Mouse (Mus musculus) neural tube, embryonic 13.5 days (tissue): ENCODE data around the gene Gata3. TPM values are rescaled to one million over a fixed set of nuclear protein-coding genes. Genes with fewer than 3 reads are reported as not detected.
A peak's percentile ranks its signal among the peaks of the same experiment; 100 is the strongest.

Experiments used
- ATAC-seq: fragments of 200-750 bp; cut with Nextera tagmentation; 2 replicates; pipeline ENCODE4 v1.8.0; 2017; ENCODE audit warnings: low read depth, mild to moderate bottlenecking, moderate TSS enrichment, moderate library complexity
- H3K27ac ChIP-seq: fragments of 300-500 bp; sonication (generic); replicated peaks from 2 replicates; pipeline ENCODE4 v1.5.1; 2015; ENCODE audit warnings: moderate library complexity, mild to moderate bottlenecking, inconsistent platforms
- H3K27me3 ChIP-seq: fragments of 300-500 bp; sonication (generic); 2 replicates; pipeline ENCODE4 v1.6.1; 2015; ENCODE audit warnings: mild to moderate bottlenecking, inconsistent platforms
- H3K36me3 ChIP-seq: fragments of 300-500 bp; sonication (generic); 2 replicates; pipeline ENCODE4 v1.6.1; 2015; ENCODE audit warnings: mild to moderate bottlenecking, inconsistent platforms
- H3K4me1 ChIP-seq: fragments of 300-500 bp; sonication (generic); replicated peaks from 2 replicates; pipeline ENCODE4 v1.6.1; 2015; ENCODE audit warnings: inconsistent platforms
- H3K4me2 ChIP-seq: fragments of 300-500 bp; sonication (generic); 2 replicates; pipeline ENCODE4 v1.6.1; 2015; ENCODE audit warnings: inconsistent platforms, mild to moderate bottlenecking, moderate library complexity
- H3K4me3 ChIP-seq: fragments of 300-500 bp; sonication (generic); 2 replicates; pipeline ENCODE4 v1.5.1; 2015; ENCODE audit warnings: mild to moderate bottlenecking, inconsistent platforms
- H3K9ac ChIP-seq: fragments of 300-500 bp; sonication (generic); 2 replicates; pipeline ENCODE4 v1.6.1; 2015; ENCODE audit warnings: moderate library complexity, mild to moderate bottlenecking, inconsistent platforms
- H3K9me3 ChIP-seq: fragments of 300-500 bp; sonication (generic); 2 replicates; pipeline ENCODE4 v1.6.1; 2016; ENCODE audit warnings: inconsistent platforms
- WGBS: fragments of 180-500 bp; shearing (Covaris S2); methylation state at CpG from one replicate; pipeline ENCODE4 v1.1.7; 2015; 5-methylcytosine and 5-hydroxymethylcytosine counted together
- polyA plus RNA-seq: library from polyadenylated mRNA; unstranded; fragments of >200 nt; fragmentation: Nextera tagmentation; extraction: Ambion mirVana; gene quantifications from 2 replicates; pipeline ENCODE4 v1.2.1, GENCODE M21; 2015

Gata3 gene
- polyA plus RNA-seq, 1 experiment from 2014 or later: 10.1 TPM

- Histone ChIP-seq H3K9ac (no peak overlapping the region), H3K27ac (no peak overlapping the region)
- ATAC-seq: no peak
Measured at GRCm38 (mm10) chr2:9883803-9884532, 5.9 kb downstream of the Gata3 start.

GRCm38 (mm10) chr2:9882926-9883802, 6.7 kb downstream of the Gata3 start:
- H3K27ac ChIP-seq: no peak overlapping the region
- no peak overlapping the region for H3K9ac ChIP-seq
- WGBS: under 1% methylated on average over 43 of the region's 43 CpGs

More at GRCm38 (mm10) chr2:9883803-9884532, 5.9 kb downstream of the Gata3 start:
- no peaks in the 10 kb centered on the region for H3K9me3 ChIP-seq
- H3K4me1 ChIP-seq: peaks cover 31% of the 10 kb centered on the region
- H3K4me2 ChIP-seq: peak overlapping the region; percentile 38
- H3K4me3 ChIP-seq: peak overlapping the region; percentile 13
- no peaks in the 10 kb centered on the region for H3K36me3 ChIP-seq
- H3K27me3 ChIP-seq: peaks cover 95% of the 10 kb centered on the region
- WGBS: under 1% methylated on average over 27 of the region's 27 CpGs

GRCm38 (mm10) chr2:9882371-9882925, 7.4 kb downstream of the Gata3 start:
- no peaks in the 10 kb centered on the region for H3K36me3 ChIP-seq
- H3K9ac ChIP-seq: peak overlapping the region; percentile 32; the same call in 1 of the 2 replicates
- under 1% methylated on average over 39 of the region's 39 CpGs for WGBS
- peaks cover 42% of the 10 kb centered on the region for H3K4me1 ChIP-seq
- peaks cover 95% of the 10 kb centered on the region for H3K27me3 ChIP-seq
- peak overlapping the region; percentile 13 for H3K4me3 ChIP-seq
- H3K4me2 ChIP-seq: peak overlapping the region; percentile 38
- ATAC-seq: no peak
- no peak overlapping the region for H3K27ac ChIP-seq
- no peaks in the 10 kb centered on the region for H3K9me3 ChIP-seq

More at GRCm38 (mm10) chr2:9882926-9883802, 6.7 kb downstream of the Gata3 start:
- ATAC-seq: no peak
- Histone ChIP-seq H3K4me2 (peak overlapping the region; percentile 38), H3K9me3 (no peaks in the 10 kb centered on the region), H3K27me3 (peaks cover 95% of the 10 kb centered on the region), H3K4me3 (peak overlapping the region; percentile 13), H3K4me1 (peaks cover 36% of the 10 kb centered on the region), H3K36me3 (no peaks in the 10 kb centered on the region)

GRCm38 (mm10) chr2:9881611-9882023, 8.2 kb downstream of the Gata3 start:
- ATAC-seq: peak; percentile 15; the same call in 1 of the 2 replicates
- Histone ChIP-seq H3K4me1 (peaks cover 49% of the 10 kb centered on the region), H3K36me3 (no peaks in the 10 kb centered on the region), H3K4me2 (peak overlapping the region; percentile 40), H3K27me3 (peaks cover 95% of the 10 kb centered on the region), H3K27ac (no peak overlapping the region), H3K4me3 (peak overlapping the region; percentile 17), H3K9ac (peak overlapping the region; percentile 23; the same call in 1 of the 2 replicates), H3K9me3 (no peaks in the 10 kb centered on the region)
- 2% methylated on average over 12 of the region's 13 CpGs for WGBS

- WGBS: under 1% methylated on average over 35 of the region's 35 CpGs
- peaks cover 49% of the 10 kb centered on the region for H3K4me1 ChIP-seq
- peak within 1 kb of the TSS; percentile 23; the same call in 1 of the 2 replicates for H3K9ac ChIP-seq
- H3K4me3 ChIP-seq: peak within 1 kb of the TSS; percentile 17
- H3K9me3 ChIP-seq: no peaks in the 10 kb centered on the region
- H3K27me3 ChIP-seq: peaks cover 95% of the 10 kb centered on the region
- peak within 1 kb of the TSS; percentile 67 for H3K4me2 ChIP-seq
- ATAC-seq: 0 out of 2 replicates have a peak, but pooled peaks have one; percentile 0
- no peak within 1 kb of the TSS for H3K27ac ChIP-seq
- H3K36me3 ChIP-seq: no peaks in the 10 kb centered on the region
Measured at GRCm38 (mm10) chr2:9881051-9881591, 8.7 kb downstream of the Gata3 start, which contains the start of gene 4930412O13Rik. 4930412O13Rik (plus strand) TSS chr2:9881252.

- no peaks in the 10 kb centered on the region for H3K36me3 ChIP-seq
- H3K4me2 ChIP-seq: peak overlapping the region; percentile 67; the same call in 1 of the 2 replicates
- WGBS: 1% methylated on average over 11 of the region's 11 CpGs
- no peaks in the 10 kb centered on the region for H3K9me3 ChIP-seq
- H3K27ac ChIP-seq: no peak overlapping the region
- no peak for ATAC-seq
- no peak overlapping the region; the same call in 1 of the 2 replicates for H3K4me3 ChIP-seq
- H3K4me1 ChIP-seq: peaks cover 49% of the 10 kb centered on the region
- H3K9ac ChIP-seq: no peak overlapping the region
- H3K27me3 ChIP-seq: peaks cover 95% of the 10 kb centered on the region
Measured at GRCm38 (mm10) chr2:9880271-9880670, 9.6 kb downstream of the Gata3 start.

GRCm38 (mm10) chr2:9879493-9879892, 10.3 kb downstream of the Gata3 start:
- WGBS: under 1% methylated on average over 21 of the region's 21 CpGs
- Histone ChIP-seq H3K9ac (no peak overlapping the region), H3K36me3 (no peaks in the 10 kb centered on the region), H3K27ac (no peak overlapping the region), H3K4me1 (peaks cover 57% of the 10 kb centered on the region), H3K4me2 (peak overlapping the region; percentile 67), H3K27me3 (peaks cover 95% of the 10 kb centered on the region), H3K9me3 (no peaks in the 10 kb centered on the region), H3K4me3 (peak overlapping the region; percentile 39)
- ATAC-seq: peak; percentile 90

GRCm38 (mm10) chr2:9879092-9879491, 10.7 kb downstream of the Gata3 start:
- Histone ChIP-seq H3K9ac (no peak overlapping the region), H3K4me3 (peak overlapping the region; percentile 39), H3K4me1 (peaks cover 59% of the 10 kb centered on the region), H3K9me3 (no peaks in the 10 kb centered on the region), H3K36me3 (no peaks in the 10 kb centered on the region), H3K27ac (no peak overlapping the region), H3K27me3 (peaks cover 95% of the 10 kb centered on the region), H3K4me2 (peak overlapping the region; percentile 67)
- 0% methylated on average over 22 of the region's 22 CpGs for WGBS
- ATAC-seq: peak; percentile 4; the same call in 1 of the 2 replicates

- Histone ChIP-seq H3K9ac (peak overlapping the region; percentile 38; the same call in 1 of the 2 replicates), H3K4me2 (peak overlapping the region; percentile 67), H3K9me3 (no peaks in the 10 kb centered on the region), H3K27me3 (peaks cover 95% of the 10 kb centered on the region), H3K27ac (no peak overlapping the region), H3K4me1 (peaks cover 59% of the 10 kb centered on the region), H3K4me3 (peak overlapping the region; percentile 39), H3K36me3 (no peaks in the 10 kb centered on the region)
- WGBS: under 1% methylated on average over 29 of the region's 33 CpGs
- ATAC-seq: 0 out of 2 replicates have a peak, but pooled peaks have one; percentile 30
Measured at GRCm38 (mm10) chr2:9878564-9879081, 11.2 kb downstream of the Gata3 start.

- Histone ChIP-seq H3K4me2 (peak overlapping the region; percentile 67), H3K4me1 (peaks cover 54% of the 10 kb centered on the region), H3K27ac (no peak overlapping the region), H3K9ac (0 out of 2 replicates have a peak overlapping the region, but pooled peaks have one; percentile 38), H3K36me3 (no peaks in the 10 kb centered on the region), H3K27me3 (peaks cover 95% of the 10 kb centered on the region), H3K4me3 (peak overlapping the region; percentile 39), H3K9me3 (no peaks in the 10 kb centered on the region)
- ATAC-seq: no peak
- 0% methylated on average over 19 of the region's 19 CpGs for WGBS
Measured at GRCm38 (mm10) chr2:9877966-9878563, 11.8 kb downstream of the Gata3 start.

- 1% methylated on average over 35 of the region's 35 CpGs for WGBS
- Histone ChIP-seq H3K9me3 (no peaks in the 10 kb centered on the region), H3K27me3 (peaks cover 100% of the 10 kb centered on the region), H3K4me3 (peak overlapping the region; percentile 39), H3K4me1 (peaks cover 54% of the 10 kb centered on the region), H3K9ac (peak overlapping the region; percentile 41; the same call in 1 of the 2 replicates), H3K4me2 (peak overlapping the region; percentile 67), H3K36me3 (no peaks in the 10 kb centered on the region), H3K27ac (no peak overlapping the region)
- ATAC-seq: no peak
Measured at GRCm38 (mm10) chr2:9877326-9877690, 12.5 kb downstream of the Gata3 start.
